Mouse (Mus musculus): Measurements from ENCODE around the gene Arid5a.

Arid5a gene

DNA sequence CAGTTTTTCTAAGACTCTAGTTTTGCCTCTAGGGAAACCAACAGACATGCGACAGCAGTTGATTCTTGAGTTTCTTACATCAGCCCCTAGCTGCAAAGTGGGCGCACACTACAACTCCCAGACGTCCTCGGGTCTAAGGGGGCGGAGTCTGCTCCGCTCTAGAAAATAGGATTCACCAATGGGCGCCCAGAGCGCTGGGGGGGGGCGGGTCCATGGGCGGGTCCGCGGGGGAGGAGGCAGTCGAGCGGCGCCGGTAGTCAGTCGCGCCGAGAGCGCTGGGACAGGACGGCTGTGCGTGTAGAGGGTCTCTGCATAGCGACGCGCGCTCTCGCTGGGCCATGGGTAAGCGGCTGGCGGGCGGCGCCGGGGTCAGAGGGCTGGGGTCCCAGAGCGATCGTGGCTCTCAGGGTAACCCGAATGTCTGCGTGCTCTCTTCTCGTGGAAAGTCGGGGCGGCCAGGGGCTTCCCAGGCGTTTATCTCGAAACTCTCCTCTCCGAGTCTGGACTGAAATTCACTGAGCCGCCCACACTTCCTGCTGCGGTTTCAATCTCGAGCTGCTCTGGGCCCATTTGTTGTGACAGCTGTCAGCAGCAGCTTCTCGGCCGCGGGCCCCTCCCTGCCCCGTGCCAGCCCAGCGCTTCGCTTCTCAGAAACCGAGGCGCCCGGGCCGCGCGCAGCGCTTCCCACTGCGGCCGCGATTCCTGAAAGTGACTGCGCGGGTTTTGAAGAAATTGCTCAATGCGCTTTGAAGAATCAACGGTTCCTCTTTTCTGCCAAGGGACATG is at the start of gene Arid5a:
Gene Arid5a (plus strand): TSS at position 239 of the 786 bp plus-strand sequence.
- DNase-seq: peak; percentile 89 to 94

DNA sequence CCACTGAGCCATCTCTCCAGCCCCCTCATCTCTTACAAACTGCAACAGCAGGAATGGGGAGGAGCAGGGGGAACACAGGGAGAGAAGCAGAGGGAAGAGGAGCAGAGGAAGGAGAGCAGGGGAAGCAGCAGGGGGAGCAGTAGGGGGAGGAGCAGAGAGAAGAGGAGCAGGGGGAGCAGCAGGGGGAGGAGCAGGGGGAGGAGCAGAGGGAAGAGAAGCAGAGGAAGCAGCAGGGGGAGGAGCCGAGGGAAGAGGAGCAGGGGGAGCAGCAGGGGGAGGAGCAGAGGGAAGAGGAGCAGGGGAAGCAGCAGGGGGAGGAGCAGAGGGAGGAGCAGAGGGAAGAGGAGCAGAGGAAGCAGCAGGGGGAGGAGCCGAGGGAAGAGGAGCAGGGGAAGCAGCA is 48.9 kb upstream of the Arid5a start:
- no peak for DNase-seq

DNA sequence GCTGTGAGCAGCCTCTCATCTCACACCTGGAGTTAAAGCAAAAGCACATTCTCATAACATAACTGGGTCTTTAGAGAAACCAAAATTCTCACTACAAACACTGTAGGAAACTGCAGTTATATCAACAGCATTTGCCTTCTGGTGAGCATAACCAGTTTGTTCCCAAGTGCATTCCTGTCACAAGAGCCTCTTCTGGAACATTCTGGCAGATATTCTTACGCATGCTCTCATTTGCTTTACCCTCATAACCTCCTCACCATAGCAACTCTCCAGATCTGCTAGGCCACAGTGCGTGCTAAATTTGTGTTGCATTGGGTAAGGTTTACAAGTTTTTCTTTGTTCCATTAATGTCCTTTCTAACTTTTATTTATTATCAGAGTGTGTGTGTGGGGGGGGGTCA is 48.3 kb upstream of the Arid5a start:
- DNase-seq: no peak

DNA sequence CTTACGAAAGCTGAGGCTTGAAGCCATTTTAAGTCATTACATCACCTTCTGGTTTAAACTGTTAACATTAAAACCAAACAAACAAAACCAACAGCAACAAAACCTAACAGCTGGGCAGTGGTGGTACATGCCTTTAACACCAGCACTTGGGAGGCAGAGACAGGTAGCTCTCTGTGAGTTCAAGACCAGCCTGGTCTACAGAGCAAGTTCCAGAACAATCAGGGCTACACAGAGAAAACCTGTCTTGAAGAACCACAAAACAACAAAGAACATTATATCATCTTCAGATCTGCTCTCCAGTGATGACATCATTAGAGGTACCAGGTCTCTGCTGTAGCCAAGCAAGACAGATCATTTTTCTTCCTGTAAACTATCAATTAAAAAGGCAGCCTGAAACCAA is 47.1 kb upstream of the Arid5a start:
- DNase-seq: no peak

DNA sequence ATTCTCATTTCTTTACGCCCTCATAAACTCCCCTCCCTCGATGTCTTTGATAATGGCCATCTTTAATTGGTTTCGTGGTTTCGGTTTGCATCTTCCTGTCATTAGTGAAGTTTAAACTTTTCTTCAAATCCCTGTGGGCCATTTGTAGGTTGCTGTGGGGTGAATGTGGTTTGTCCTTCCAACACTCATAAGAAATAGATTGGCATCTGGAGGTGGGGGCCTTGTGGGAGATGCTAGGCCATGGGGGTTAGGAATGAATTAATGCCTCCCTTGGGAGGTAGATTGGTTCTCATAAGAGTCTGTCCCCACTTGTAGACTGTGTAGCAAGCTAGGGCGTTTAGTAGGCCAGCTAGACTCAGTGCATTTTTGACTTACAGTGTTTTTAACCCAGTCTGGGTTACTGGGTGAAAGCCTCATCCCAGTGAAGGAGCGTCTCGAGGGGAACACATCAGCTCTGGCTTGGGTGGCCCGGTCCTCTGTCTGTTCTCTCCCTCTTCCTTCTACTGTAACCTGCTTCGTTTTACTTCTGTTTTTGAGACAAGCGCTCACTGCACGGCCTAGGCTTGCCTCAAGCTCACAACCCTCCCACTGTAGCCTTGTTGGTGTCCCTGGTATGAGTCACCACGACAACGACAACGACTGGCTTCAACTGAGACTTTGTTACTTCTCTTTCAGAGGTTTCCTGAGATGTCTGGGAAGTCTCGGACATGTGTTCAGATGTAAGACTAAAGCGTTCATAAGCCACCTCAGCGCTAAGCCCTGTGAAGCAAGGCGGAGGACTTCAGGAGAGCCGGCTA is 45.6 kb upstream of the Arid5a start:
- peak in 1 of 2 experiments; percentile 15 for DNase-seq

DNA sequence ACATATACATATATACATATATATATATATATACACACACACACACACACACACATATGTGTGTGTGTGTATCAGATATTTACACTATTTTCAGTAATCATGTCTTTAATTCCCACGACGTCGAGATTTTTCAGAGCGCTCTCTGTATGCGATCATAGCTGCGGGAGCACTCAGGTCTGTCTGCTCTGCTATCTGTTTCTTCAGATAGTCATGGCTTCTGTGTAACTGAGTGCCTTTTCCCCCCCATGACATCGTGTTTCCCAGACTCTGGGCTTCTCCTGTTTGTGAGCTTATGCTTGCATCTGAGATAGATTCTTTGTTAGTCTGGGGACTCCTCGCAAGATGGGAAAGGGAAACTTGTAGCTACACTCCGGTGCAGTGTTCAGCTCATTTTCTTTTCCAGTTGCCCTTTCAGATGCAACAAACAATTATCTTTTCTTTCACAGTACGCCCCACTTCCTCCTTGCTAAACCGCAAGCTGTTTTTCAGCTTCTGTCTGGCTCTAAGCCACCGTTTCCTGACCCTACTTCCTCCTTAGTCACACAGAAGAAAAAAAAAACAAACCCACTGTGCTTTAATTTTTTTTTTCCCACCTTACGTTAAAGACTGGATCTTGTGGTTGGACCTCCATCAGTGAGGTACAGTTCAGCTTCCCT is 43.6 kb upstream of the Arid5a start:
- DNase-seq: peak; percentile 71 to 80

DNA sequence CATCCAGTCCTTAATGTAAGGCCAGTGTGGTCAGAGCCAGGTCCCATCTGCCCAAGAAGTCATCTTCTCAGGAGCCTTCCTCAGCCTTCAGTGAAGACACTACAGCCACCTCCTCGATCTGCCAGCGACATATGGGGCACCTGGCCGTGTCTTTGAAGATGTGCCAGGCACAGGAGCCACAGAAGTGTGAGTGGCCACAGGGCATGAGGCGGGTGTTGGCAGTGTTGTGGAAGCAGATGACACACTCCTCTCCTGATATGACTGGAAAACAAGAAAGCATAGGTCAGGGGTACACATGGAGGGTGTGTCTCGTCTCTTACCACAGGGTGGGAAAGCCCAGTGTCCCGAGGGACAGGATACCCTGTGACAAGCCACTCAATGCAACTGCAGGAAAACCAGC is 41.2 kb upstream of the Arid5a start:
- DNase-seq: no peak

DNA sequence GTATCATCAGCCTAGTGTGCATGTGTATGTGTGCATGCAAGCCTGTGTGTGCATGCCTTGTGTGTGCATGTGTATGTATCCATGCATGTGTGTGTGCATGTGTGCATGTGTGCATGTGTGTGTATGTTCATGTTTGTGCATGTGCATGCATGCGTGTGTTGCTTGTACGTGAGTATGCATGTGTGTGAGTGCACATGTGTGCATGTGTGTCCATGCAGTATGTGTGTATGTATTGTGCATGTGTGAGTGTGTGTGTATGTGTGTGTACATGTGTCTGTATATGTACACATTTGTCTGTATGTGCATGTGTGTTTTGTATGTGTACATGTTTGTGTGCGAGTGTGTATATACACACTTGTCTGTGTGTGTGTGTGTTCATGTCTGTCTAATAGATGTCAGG is 39.9 kb upstream of the Arid5a start:
- no peak for DNase-seq

DNA sequence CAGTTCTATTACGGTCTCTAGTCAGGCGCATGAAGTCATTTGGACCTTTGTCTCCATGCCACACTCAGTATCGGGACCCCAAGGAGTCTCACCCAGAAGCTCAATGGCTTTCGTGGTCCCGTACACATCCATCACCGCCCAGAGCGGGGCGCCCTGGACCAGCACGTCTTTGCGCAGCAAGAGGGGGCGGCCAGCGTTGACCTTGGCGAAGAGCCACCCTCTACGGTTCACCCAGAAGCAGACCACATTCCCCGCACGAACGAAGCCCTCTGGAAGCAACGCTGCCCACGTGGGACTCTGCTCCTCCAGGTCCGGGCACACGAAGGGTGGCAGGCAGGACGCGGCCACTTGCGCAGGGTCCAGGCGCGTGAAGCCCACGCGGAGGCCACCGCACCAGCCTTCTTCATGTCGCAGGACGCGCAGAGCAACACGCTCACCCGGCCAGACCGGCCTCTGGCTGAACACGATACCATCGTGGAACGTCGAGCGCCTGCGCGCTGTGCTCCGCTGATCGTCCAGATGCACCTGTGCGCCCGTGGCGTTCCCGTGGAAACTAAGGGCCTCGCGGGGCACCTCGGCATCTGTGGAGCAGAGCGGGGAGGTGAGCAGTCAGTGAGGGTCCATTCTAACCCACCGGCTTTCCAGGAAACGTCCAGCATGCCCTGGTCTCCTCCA is 38.3 kb upstream of the Arid5a start:
- peak; percentile 35 to 60 for DNase-seq

DNA sequence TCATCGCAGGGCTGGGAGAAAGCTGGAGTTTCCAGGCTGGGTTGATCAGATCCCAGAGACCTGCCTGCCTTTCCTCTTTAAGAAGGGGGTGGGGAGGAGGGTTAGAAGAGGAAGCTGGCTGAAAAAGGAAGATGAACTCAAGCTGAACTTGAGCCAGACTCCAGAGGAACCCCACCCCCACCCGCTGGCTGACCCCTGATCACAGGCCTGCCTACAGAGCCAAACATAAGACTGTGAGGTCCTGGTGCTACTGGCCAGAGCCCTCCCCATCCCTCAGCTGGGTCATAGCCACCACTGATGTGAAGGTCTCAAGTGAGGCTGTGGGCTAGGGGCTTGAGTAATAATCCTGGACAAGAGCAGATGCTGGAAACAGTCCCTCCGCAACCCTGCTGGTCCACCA is 36.9 kb upstream of the Arid5a start:
- peak; percentile 57 to 76 for DNase-seq

DNA sequence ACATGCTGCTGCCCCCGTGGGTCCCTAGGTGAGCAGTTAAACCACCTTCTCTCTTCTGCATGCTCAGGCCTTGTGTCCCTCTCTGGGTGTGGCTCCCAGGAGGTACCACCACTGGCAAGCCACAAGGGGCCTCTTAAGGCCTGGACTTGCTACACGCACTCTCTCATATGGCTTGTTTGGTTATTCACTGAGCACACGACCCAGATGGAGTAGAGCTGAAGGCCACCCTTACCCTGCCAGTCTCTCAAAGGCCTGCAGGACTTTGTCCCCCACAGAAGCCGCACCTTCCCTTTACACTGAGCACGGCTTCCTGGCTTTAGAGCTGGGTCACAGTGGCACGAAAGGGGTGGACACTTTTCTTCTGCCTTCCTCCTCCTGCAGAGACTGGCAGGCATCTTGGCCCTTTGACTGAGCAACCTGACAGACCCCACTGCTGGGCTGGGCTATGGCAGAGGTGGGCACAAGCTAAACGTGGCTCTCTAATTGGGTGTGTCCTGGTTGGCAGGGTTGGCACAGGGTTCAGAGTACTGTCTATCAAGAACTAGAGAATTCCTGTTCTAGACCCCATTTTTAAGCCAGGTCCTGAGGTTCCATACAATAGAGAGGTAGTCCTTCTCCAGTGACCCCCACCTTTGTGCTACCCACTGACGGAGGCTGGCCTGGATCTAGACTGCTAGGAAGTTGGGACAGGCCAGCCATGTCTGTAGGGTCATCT is 35.9 kb upstream of the Arid5a start:
- peak in 1 of 2 experiments; percentile 46 for DNase-seq

DNA sequence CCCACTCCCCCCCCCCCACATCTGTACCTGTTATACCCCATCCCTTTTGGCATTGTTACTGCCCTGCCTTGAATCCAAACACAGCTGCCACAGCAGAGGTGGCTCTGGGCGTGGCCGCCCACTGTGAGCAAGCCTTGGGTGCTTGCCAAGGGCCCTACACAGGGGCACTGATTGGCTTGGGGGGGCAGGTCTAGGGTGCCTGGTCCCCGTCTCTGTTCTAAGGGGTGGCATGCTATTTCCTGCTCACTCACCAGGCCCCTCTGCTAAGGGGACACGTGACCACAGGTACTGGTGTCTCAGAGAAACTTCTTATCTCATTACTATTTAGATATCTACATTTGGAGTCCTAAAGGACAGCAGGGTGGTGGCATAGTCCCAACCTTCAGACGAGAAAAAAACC is 35.0 kb upstream of the Arid5a start:
- peak; percentile 67 to 78 for DNase-seq

DNA sequence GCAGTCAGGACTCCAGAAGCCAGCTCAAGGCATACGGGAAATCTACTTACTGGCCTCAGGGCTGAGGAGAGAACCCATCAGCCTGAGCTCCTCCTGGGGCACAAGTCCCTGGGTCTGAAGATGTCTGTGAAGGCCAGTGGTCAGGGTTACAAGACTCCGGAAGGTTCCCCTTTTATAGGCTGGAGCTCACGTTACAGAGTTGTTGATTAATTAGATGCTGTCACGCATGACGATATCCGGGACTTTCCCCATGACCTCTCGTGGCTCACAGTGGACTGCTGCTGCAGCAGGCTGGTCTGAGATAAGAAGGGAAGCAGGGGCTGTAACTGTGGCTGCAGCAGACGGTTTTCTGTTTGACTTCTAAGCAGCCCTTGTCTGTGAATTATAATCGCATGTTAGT is 34.2 kb upstream of the Arid5a start:
- peak; percentile 72 to 84 for DNase-seq

DNA sequence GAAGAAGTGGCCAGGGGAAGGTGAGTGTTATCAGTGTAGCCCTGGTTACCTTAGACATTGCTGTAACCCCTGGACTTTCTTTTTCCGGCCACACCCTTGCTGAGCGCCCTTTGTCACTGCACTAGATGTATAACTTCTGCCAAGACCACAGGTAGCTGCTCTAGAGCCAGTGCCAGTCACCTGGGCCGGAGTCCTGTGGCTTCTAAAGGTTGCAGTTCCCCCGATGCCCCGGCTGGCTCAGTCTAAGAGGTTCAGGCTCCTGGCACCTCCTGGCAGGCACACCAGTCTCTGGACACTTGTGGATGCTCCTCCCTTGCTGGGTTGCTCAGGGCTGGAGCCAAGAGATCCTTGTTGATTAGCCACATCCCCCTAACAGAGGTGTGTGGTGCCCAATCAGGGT is 33.1 kb upstream of the Arid5a start, which contains the start of gene Neurl3:
Gene Neurl3 (minus strand): TSS at position 225 of the 400 bp plus-strand sequence.
- DNase-seq: no peak

DNA sequence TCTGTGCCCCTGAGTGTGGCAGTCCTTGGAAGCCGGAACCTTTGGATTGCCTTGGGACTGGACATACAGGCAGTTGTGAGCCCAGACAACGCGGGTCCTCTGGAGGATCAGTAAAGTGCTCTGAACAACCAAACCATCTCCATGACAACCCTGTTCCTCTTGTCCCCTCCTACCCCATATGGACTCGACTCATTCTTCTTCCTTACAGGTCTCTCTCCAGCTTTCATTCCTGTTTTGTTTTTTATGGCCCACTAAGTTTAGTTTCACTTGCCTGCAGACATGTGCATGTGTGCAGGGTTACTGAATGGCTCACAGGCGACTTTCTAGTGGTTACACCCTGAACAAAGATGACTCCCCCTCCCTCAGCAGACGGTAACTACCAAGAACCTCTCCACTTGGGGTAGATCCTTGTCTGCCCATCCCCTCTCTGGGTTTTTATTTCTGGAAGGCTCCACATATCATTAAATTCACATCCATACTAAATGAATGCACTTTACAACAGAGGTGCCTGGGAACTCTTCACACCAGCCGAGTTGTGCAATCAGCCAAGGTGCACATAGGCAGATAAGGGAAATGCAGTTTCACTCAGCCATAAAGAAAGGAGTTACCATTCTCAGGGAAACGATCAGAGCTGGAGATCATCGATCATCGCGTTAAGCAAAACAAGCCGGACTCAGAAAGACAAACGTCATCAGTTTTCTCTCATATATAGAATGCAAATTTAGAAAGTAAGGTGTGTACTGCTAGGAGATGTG is 31.7 kb upstream of the Arid5a start:
- DNase-seq: no peak

DNA sequence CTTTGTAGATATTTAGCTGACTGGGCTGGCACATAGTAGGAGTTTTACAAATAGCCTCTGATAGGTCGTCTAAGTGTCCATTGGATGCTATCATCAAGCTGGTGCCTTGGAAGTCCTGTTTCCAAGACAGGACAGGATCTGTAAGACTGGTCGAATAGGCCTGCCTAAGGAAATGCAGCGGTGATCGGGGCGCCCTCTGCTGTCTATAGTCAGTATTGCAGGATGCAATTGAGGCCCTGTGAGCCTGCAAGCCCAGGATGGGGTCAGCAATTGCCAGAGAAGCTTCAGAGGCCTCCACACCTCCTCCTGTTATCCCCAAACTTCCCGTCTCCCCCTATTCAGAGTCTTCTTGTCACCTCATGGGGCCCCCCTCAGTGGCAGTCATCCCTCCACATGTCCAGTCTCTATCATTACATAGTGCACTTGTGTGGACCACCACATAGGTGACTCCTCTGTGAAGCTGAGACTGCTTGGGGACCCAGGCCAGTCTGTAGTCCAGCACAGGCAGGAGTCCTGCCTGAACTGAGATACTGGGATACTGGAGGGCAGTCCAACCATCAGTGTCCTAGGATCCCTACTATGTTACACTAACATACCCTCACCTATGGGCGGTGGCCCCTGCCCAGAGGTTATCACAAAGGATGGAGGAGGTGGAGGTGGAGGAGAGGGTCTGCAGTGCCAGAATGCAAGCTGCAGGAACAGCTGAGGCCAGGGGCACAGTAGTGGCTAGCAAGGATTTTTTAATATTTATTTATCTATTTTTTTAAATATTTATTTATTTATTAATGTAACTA is 30.1 kb upstream of the Arid5a start:
- DNase-seq: peak; percentile 91

DNA sequence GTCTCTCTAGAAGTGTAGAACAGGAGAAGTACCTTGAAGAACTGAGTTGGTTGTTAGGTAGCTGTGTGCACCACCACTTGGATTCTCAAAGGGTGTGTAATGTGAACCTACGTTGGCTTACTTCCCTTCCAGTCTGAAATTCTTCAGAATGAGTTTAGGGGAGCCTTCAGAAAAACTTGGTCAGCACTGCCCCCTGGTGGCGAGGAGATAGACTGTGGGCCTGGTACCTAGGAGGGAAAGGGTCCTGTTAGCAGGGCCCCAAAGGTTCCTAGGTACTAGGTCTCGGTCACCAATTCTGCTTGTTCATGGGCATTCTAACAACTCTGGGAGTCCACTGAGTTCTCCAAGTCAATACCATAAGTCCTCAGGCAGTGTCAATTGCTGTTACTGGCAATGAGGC is 28.3 kb upstream of the Arid5a start:
- peak; percentile 93 for DNase-seq

DNA sequence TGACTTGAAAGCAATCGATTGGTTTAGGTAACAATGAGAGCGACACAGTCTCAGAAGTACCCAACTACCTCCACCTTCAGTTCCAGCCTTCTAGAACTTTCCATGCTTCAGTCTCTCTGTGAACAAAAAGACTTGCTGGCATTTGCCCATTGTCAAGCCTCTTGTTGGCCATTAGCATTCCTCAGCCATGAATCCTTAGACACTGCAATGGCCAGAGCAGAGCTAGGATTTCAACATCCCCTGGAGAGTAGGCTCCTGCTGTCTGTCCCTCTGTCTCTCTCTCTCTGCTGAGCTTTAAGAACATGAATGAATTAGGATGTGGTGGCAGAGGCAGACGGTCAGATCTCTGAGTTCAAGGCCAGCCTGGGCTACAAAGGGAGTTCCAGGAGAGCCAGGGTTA is 26.6 kb upstream of the Arid5a start:
- no peak for DNase-seq

DNA sequence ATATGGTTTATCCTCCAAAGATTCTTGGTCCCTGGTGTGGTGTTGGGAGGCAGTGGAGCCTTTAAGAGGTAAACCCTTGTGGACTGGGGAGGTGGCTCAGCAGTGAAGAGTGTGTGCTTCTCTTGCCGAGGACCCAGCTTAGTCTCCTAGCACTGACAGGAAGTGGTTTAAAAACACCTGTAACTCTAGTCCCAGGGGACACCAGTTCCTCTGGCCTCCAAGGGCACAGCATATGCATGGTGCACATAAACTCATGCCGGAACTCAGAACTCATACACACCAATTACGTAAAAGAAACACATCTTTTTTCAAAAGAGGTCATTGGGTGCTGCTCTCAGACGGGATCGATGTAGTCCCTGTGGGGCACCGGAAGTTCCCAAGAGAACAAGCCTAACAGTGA is 25.7 kb upstream of the Arid5a start:
- DNase-seq: no peak

DNA sequence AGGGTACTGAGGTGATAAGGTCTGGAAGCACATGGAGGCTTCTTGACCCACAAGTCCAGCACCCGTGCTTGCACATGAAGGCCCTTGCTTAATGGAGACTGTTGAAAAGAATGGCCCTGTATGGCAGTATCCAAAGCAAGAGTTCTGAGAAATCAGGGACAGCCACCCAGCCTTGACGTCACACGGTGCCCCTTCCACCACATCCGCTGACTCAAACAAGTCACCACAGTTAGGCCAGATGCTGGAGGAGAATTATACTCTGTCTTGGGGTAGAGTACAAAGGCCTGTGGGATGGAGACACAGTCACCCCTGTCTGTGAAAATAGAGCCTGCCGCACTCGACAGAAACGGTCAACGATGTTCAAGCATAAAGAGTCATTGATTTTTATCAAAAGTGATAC is 14.1 kb upstream of the Arid5a start:
- DNase-seq: no peak

DNA sequence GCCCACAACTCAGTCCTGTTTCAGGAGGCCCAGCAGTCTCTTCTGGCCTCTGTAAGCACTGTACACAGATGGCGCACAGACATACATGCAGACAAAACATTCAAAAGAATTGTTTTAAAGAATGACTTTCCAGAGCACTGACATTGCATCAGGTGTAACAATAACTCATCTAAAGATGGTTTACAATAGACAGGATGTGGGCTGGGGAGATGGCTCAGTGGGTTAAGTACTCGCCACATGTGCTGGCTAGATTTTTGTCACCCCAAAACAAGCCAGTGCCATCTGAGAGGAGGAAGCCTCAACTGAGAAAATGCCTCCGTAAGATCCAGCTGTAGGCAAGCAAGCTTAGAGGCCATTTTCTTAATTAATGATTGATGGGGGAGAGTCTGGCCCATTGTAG is 13.1 kb upstream of the Arid5a start:
- no peak for DNase-seq

Data from kidney, postnatal 4 days (tissue).